Mouse (Mus musculus) gastrocnemius, postnatal 36 days (tissue): Measurements from ENCODE around the gene 4930523C07Rik. TPM values are rescaled to one million over a fixed set of nuclear protein-coding genes. Genes with fewer than 3 reads are reported as not detected.

Source experiments
- DNase-seq, 2 experiments: peaks; one replicate each; pipeline ENCODE4 v3.0.0; 2022
- intact Hi-C: fragments of 180-260 bp; cut with DNase I; formaldehyde crosslinking; loops from one replicate; pipeline ENCODE4 v1.15.1; 2025
- long read RNA-seq, 2 experiments: library from polyadenylated mRNA; stranded (forward); transcript quantifications; one replicate each; pipeline ENCODE4 v2.0.0; 2021
- total RNA-seq, 2 experiments: library from RNA; stranded (reverse); gene quantifications; 2 replicates each; pipeline ENCODE4 v1.2.3; 2021

Gene 4930523C07Rik
- 1 to 10 TPM; 5.1 to 5.7 TPM for total RNA-seq
- long read RNA-seq, experiment 1, full-length matches to known transcripts = 2 of 10 reads
- long read RNA-seq, experiment 1, partial matches to known transcripts = 0 of 10 reads
- long read RNA-seq, experiment 1, other reads (novel, unspliced or antisense) = 8 of 10 reads
- long read RNA-seq, experiment 2, full-length matches to known transcripts = 3 of 7 reads
- long read RNA-seq, experiment 2, partial matches to known transcripts = 0 of 7 reads
- long read RNA-seq, experiment 2, other reads (novel, unspliced or antisense) = 4 of 7 reads

- DNase-seq = peak; percentile 65 to 77
- intact Hi-C loops = no loop called here
Observed at GRCm38 (mm10) chr1:160044237-160045021, at the start of gene 4930523C07Rik. Gene 4930523C07Rik (plus strand): TSS chr1:160044382.

DNA sequence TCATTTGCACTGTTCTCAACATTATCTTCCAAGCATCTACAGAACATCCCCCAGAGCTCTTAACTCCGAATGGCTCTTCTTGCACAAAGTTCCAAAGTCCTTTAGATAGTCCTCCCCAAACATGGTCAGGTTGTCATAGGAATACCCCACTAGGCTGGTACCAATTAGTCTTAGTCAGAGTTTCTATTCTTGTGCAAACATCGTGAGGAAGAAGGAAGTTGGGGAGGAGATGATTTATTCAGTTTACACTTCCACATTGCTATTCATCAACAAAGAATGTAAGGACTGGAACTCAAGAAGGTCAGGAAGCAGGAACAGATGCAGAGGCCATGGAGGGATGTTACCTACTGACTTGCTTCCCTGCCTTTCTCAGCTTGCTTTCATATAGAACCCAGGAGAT is 46.9 kb upstream of the 4930523C07Rik start:
- DNase-seq = no peak
- intact Hi-C loops = no loop called here

- intact Hi-C loops = no loop called here
Observed at GRCm38 (mm10) chr1:159998349-159998748, 45.8 kb upstream of the 4930523C07Rik start.

DNA sequence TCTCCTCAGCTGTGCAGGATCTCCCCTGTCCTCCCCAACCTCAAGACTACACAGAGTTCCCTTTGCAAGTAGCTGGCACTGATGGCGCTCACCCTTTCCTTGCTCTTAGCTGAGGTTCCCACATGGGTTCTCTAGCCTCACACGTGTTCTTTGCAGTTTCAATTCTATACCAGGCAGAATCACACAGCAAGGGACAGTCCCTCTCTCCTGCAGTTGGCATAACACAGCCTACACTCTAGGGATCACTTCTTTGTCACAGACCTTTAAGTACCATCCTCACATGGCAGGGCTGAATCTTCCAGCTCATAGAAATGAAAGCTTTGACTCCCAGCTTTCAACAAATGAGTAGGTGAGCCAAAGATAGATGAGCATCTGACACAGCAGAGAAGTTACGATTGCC is 45.0 kb upstream of the 4930523C07Rik start:
- intact Hi-C loops = no loop called here
- no peak for DNase-seq

More at GRCm38 (mm10) chr1:159998349-159998748, 45.8 kb upstream of the 4930523C07Rik start:
- DNase-seq = no peak

- DNase-seq = no peak
- intact Hi-C loops = no loop called here
Observed at GRCm38 (mm10) chr1:160005319-160005718, 38.9 kb upstream of the 4930523C07Rik start.

DNA sequence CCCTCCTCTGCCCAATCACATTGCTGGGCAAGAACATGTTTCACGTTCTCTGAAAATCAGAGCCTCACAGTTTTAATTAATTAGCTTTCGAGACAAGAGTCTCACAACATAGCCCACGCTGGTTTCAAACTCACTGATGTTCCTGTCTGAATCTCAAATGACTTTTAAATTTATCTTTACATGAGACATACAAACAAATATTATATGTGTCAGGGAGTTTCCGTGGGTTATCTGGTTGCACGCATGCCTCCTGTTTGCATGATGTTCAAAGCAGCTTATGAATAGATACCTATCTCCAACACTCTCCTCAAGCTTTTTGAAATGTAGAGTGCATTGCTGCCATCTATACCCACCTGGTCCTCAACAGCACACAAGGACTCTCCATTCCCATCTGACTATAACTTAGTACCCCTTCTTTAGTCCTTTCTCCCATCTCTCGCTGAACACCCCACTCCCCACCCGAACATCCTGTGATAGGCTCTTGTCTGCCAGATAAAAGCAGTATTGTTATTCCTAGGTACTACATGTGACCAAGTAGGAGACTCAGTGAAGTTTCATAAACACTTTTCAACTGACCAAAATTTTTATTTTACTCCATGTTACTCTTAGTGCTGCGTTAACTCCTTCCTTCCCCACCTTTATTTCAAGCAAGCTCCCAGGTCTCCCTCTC is 37.1 kb upstream of the 4930523C07Rik start:
- DNase-seq = no peak
- intact Hi-C loops = no loop called here

- intact Hi-C loops = no loop called here
- DNase-seq = no peak
Observed at GRCm38 (mm10) chr1:160013042-160013441, 31.1 kb upstream of the 4930523C07Rik start.

DNA sequence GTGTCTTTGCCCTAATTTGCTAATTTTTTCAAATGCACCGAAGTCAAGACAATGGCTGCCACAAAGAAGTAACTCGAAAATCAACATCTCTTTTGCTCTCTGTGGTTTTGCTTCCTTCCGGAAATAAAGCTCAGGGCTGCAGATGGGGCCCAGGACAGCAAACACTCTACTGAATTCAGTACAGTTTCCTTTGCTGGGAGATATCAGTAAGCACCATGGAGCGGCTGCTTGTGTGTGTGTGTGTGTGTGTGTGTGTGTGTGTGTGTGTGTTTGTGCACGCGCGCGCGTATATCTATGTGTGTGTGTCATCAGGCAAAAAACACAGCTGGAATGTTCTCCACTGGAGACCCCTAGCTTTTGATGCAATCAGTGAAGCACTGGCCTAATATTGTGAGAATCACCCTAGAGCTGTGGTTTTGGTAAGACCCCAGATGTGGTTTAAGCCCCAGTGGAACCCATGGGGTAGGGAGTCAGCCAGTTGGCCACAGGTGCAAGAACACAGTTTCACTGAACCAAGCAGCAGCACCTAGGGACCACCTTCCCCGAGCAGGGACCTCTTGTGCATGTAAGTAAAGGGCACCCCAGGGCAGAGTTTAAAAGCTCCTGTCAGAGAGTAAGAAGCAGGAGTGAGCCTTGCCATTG is 19.7 kb upstream of the 4930523C07Rik start:
- no peak for DNase-seq
- intact Hi-C loops = no loop called here

- intact Hi-C loops = no loop called here
- no peak for DNase-seq
Observed at GRCm38 (mm10) chr1:160025146-160025894, 18.9 kb upstream of the 4930523C07Rik start.

DNA sequence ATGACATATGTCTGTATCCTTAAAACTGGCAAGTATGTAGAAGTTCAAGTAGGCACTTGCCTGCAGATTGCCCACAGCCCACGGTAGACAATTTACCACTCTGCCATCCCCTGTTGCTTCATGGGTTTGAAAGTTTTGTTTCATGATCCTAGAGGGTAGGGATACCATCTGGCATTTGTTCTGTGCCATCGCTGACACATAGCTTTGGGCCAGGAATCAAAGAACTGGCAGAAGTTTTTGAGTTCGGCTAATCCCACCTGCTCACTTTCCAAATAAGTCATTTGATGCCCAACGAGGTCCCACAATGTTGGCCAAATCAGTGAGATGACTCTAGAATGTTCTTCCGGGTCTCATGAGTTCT is 18.3 kb upstream of the 4930523C07Rik start:
- no peak for DNase-seq
- intact Hi-C loops = no loop called here

DNA sequence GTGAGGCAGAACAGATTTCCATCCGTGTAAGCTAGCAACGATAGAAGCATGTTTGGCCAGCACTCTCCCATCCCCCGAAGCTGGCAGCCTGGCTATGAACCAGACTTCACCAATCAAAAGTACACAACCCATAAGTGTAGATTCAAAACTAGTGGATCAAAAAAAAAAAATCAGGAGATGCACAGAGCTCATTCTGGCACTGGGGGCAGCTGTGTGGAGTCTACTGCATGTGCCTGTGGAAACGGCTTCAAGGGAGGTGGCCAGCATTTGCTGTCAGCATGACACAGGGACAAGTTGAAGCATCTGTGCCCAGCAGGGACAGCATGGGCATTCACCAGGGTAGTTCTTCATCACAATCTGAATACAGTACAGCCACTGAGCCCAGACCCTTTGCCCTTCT is 16.2 kb upstream of the 4930523C07Rik start:
- DNase-seq = no peak
- intact Hi-C loops = no loop called here

DNA sequence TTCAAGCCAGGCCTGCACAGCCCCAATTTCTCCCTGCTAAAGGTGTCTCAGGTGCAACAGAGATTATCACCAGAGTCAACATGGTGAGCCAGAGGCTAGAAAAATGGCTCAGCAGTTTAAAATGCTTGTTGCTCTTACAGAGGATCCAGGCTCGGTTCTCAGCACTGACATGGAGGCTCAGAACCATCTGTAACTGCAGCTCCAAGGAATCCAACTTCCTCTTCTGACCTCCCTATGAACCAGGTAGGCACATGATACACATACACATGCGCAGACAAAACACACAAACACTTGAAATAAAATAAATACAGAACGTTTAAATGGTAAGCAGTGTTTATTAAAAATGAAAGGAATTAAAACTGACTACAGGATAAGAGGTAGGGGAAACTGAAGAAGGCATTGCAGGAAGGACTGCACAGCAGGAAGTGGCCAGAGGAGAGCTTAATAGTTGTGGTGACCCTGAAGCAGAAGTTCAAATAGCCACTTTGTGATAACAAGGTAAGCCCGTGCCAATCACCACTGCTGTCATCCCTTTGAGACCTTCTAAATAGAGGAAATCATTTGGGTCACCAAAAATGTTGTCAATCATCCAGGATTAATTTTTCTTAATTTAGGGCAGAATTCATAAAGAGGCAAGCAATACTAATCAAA is 10.1 kb upstream of the 4930523C07Rik start:
- no peak for DNase-seq
- intact Hi-C loops = no loop called here

GRCm38 (mm10) chr1:160035561-160035960 is 8.6 kb upstream of the 4930523C07Rik start:
- DNase-seq = no peak
- intact Hi-C loops = no loop called here

- DNase-seq = no peak
- intact Hi-C loops = no loop called here
Observed at GRCm38 (mm10) chr1:160036996-160037521, 7.1 kb upstream of the 4930523C07Rik start.

- intact Hi-C loops = no loop called here
- DNase-seq = no peak
Observed at GRCm38 (mm10) chr1:160039951-160040645, 4.1 kb upstream of the 4930523C07Rik start.

- no peak for DNase-seq
- intact Hi-C loops = no loop called here
Observed at GRCm38 (mm10) chr1:160041264-160041775, 2.9 kb upstream of the 4930523C07Rik start.

- no peak for DNase-seq
- intact Hi-C loops = no loop called here
Observed at GRCm38 (mm10) chr1:160042351-160042750, 1.8 kb upstream of the 4930523C07Rik start.

DNA sequence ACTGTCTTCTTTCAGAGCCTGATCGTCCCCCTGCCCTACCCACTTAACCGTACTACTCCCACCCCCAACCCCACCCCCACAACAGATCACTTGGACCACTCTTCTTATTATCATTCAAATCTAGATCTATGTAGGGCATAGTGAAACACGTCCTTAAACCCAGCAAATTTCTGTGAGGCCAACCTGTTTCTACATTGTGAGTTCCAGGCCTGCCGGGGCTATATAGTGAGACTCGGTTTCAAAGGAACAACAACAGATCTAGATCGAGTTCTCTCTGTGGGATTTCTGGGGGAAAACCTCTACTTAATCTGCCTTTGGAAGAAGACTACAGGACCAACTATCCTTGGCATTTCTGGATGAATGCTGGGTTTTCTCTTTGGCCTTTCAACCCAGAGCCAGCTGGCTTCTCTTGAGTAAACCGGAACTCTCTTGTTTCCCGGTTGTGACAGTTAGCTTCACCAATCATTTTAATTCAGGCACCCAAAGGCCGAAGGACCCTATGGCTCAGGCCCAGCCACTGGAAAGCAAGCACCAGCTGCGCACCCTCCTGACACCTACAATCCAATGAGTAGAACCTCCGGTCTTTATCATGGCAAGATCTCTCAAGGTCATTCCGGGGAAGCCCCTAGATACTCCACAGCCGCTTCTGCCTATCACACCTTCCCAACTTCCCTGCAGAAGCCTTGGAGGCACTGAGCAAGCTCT is 759 bp upstream of the 4930523C07Rik start:
- no peak for DNase-seq
- intact Hi-C loops = no loop called here
